In genomic region chr6:65262572-65262971, GRCm38 (mm10) we compare ENCODE assay signal across 30 mouse cellular contexts.
A peak's percentile ranks its signal among the peaks of the same experiment; 100 is the strongest.
DNase-seq lines count a peak whose midpoint lies in the region; ATAC-seq and TF ChIP-seq lines count a peak whose summit lies in the region.
"Had no signal": no experiment of that assay in that cellular context is flagged by ENCODE, and none has a peak within 500 bp of the region (broad histone marks: within the 10 kb centered on the region; RNA-seq: fewer than 3 reads in every experiment).

No protein-coding gene starts in this region.

- no peak for TF ChIP-seq CTCF in hindbrain, postnatal 0 days (IDR thresholded peaks at IDR 0.05; ENCODE audit: low read depth)

- WGBS in hindbrain, postnatal 0 days: 41% methylated on average over 1 of the region's 1 CpGs
- WGBS in hindbrain, embryonic 14.5 days: 68% methylated on average over 1 of the region's 1 CpGs
- 85% methylated on average over 1 of the region's 1 CpGs for WGBS in forebrain, embryonic 10.5 days

- H3K4me1 ChIP-seq in hindbrain, postnatal 0 days (ENCODE audit: insufficient read depth, low read length): no peaks in the 10 kb centered on the region
- H3K4me1 ChIP-seq in hindbrain, embryonic 14.5 days (replicated peaks; ENCODE audit: control insufficient read depth, insufficient read depth, low read length): no peaks in the 10 kb centered on the region
- no peaks in the 10 kb centered on the region for H3K4me1 ChIP-seq in forebrain, embryonic 10.5 days
- H3K4me1 ChIP-seq: forebrain, embryonic 12.5 days; hindbrain, embryonic 10.5 days; intestine, embryonic 15.5 days; kidney, embryonic 15.5 days; liver, embryonic 12.5 days; megakaryocyte, embryonic 14.5 days; midbrain, embryonic 13.5 days; stomach, embryonic 15.5 days had no signal

- no peak overlapping the region for H3K4me2 ChIP-seq in hindbrain, postnatal 0 days (ENCODE audit: low read depth, low read length)
- no peak overlapping the region for H3K4me2 ChIP-seq in hindbrain, embryonic 14.5 days (replicated peaks)
- H3K4me2 ChIP-seq: forebrain, embryonic 12.5 days; intestine, embryonic 15.5 days; kidney, embryonic 15.5 days; liver, embryonic 12.5 days; midbrain, embryonic 13.5 days; stomach, embryonic 15.5 days had no signal

- no peaks in the 10 kb centered on the region for H3K27me3 ChIP-seq in hindbrain, postnatal 0 days (ENCODE audit: insufficient read depth, low read length)
- H3K27me3 ChIP-seq in hindbrain, embryonic 14.5 days (ENCODE audit: control insufficient read depth, insufficient read depth, low read length): no peaks in the 10 kb centered on the region
- H3K27me3 ChIP-seq in forebrain, embryonic 10.5 days (ENCODE audit: poor library complexity, severe bottlenecking): no peaks in the 10 kb centered on the region
- H3K27me3 ChIP-seq: forebrain, embryonic 12.5 days; intestine, embryonic 15.5 days; kidney, embryonic 15.5 days; liver, embryonic 12.5 days; megakaryocyte, embryonic 14.5 days; midbrain, embryonic 13.5 days; stomach, embryonic 15.5 days had no signal

- no peaks in the 10 kb centered on the region for H3K9me3 ChIP-seq in hindbrain, postnatal 0 days (ENCODE audit: low read length)
- H3K9me3 ChIP-seq in hindbrain, embryonic 14.5 days (ENCODE audit: control insufficient read depth, low read length): no peaks in the 10 kb centered on the region
- H3K9me3 ChIP-seq in forebrain, embryonic 10.5 days: no peaks in the 10 kb centered on the region
- H3K9me3 ChIP-seq: forebrain, embryonic 12.5 days; G1E; hindbrain, embryonic 10.5 days; intestine, embryonic 15.5 days; kidney, embryonic 15.5 days; liver, embryonic 12.5 days; midbrain, embryonic 13.5 days; stomach, embryonic 15.5 days had no signal

- no peaks in the 10 kb centered on the region for H3K36me3 ChIP-seq in hindbrain, postnatal 0 days (ENCODE audit: insufficient read depth, low read length)
- no peaks in the 10 kb centered on the region for H3K36me3 ChIP-seq in hindbrain, embryonic 14.5 days (replicated peaks; ENCODE audit: control insufficient read depth, insufficient read depth)
- H3K36me3 ChIP-seq in forebrain, embryonic 10.5 days (replicated peaks): no peaks in the 10 kb centered on the region
- H3K36me3 ChIP-seq: forebrain, embryonic 12.5 days; G1E; hindbrain, embryonic 10.5 days; intestine, embryonic 15.5 days; kidney, embryonic 15.5 days; liver, embryonic 12.5 days; midbrain, embryonic 13.5 days; stomach, embryonic 15.5 days had no signal

- ATAC-seq in hindbrain, postnatal 0 days: no peak
- ATAC-seq in hindbrain, embryonic 14.5 days (ENCODE audit: low FRiP score): no peak
- ATAC-seq: forebrain, postnatal 0 days; hindbrain, embryonic 16.5 days; intestine, embryonic 15.5 days; liver, embryonic 12.5 days; lung, postnatal 0 days; midbrain, embryonic 13.5 days had no signal

- H3K4me3 ChIP-seq in hindbrain, postnatal 0 days (ENCODE audit: low read length): no peak overlapping the region
- H3K4me3 ChIP-seq in hindbrain, embryonic 14.5 days (replicated peaks; ENCODE audit: low read length): no peak overlapping the region
- no peak overlapping the region for H3K4me3 ChIP-seq in forebrain, embryonic 10.5 days
- H3K4me3 ChIP-seq: erythroblast, embryonic 14.5 days; forebrain, embryonic 12.5 days; hindbrain, embryonic 10.5 days; intestine, embryonic 15.5 days; kidney, embryonic 15.5 days; layer of hippocampus, adult 2 months; liver, embryonic 12.5 days; megakaryocyte, embryonic 14.5 days; midbrain, embryonic 13.5 days; stomach, embryonic 15.5 days had no signal

- DNase-seq in hindbrain, postnatal 0 days (ENCODE audit: low spot score): peak; percentile 5
- no peak for DNase-seq in hindbrain, embryonic 14.5 days (ENCODE audit: low spot score)
- DNase-seq in cerebellum, adult 11 months: peak; percentile 8
- DNase-seq in cerebellum, adult 9-10 months: peak; percentile 55
- peak; percentile 66 to 68 for DNase-seq in cerebellum, postnatal 36 days
- no peak for DNase-seq in forebrain, embryonic 10.5 days (ENCODE audit: extremely low spot score, low spot score)
- no peak for DNase-seq in frontal cortex, postnatal 25 days (ENCODE audit: low spot score in 2 of 2)
- DNase-seq: adrenal gland, adult 8-10 months; forebrain, postnatal 0 days; gastrocnemius, postnatal 10 days; heart, postnatal 14 days; left cerebral cortex, postnatal 4 days; lung, adult 18-20 months; lung, postnatal 4 days; retina, postnatal 1 day; right cerebral cortex, postnatal 25 days; thymus, postnatal 25 days had no signal

- H3K27ac ChIP-seq in hindbrain, postnatal 0 days: no peak overlapping the region
- H3K27ac ChIP-seq in hindbrain, embryonic 14.5 days: no peak overlapping the region
- H3K27ac ChIP-seq in forebrain, embryonic 10.5 days: no peak overlapping the region
- H3K27ac ChIP-seq: forebrain, embryonic 12.5 days; hindbrain, embryonic 10.5 days; intestine, embryonic 15.5 days; kidney, embryonic 15.5 days; layer of hippocampus, adult 2 months; liver, embryonic 12.5 days; midbrain, embryonic 13.5 days; stomach, embryonic 15.5 days had no signal

- H3K9ac ChIP-seq in hindbrain, postnatal 0 days (replicated peaks; ENCODE audit: low read length): no peak overlapping the region
- H3K9ac ChIP-seq in hindbrain, embryonic 14.5 days: no peak overlapping the region
- H3K9ac ChIP-seq: forebrain, embryonic 12.5 days; forebrain, postnatal 0 days; intestine, embryonic 15.5 days; kidney, embryonic 15.5 days; liver, embryonic 12.5 days; midbrain, embryonic 13.5 days; stomach, embryonic 15.5 days had no signal

Comparison
In these comparisons a context has a peak if more than half of its experiments do, and no peak if none do; other contexts are left out.
1. DNase-seq: peak in hindbrain, postnatal 0 days (single experiment), cerebellum, adult 11 months (single experiment), cerebellum, adult 9-10 months (single experiment) and cerebellum, postnatal 36 days (2 of 2); none in hindbrain, embryonic 14.5 days (single experiment), forebrain, embryonic 10.5 days (single experiment) and frontal cortex, postnatal 25 days (0 of 2).